Mouse (Mus musculus) embryonic facial prominence, embryonic 10.5 days (tissue): Measurements from ENCODE around the gene Cad. TPM values are rescaled to one million over a fixed set of nuclear protein-coding genes. Genes with fewer than 3 reads are reported as not detected.
A peak's percentile ranks its signal among the peaks of the same experiment; 100 is the strongest.
"Not testable (repeated sequence)": the region's sequence is repeated elsewhere in the genome, so short reads cannot be mapped to it uniquely, and the experiment has no call there.

Experiments used
- DNase-seq: peaks from one replicate; pipeline ENCODE4 v3.0.0-alpha.2; 2017; ENCODE audit warnings: low spot score
- H3K27ac ChIP-seq: fragments of 300-500 bp; sonication (generic); replicated peaks from 2 replicates; pipeline ENCODE4 v1.5.1; 2016; ENCODE audit warnings: mild to moderate bottlenecking
- H3K27me3 ChIP-seq: fragments of 300-500 bp; sonication (generic); replicated peaks from 2 replicates; pipeline ENCODE4 v1.6.1; 2016; ENCODE audit warnings: low read depth, mild to moderate bottlenecking; ENCODE audit not compliant: poor library complexity, severe bottlenecking
- H3K36me3 ChIP-seq: fragments of 300-500 bp; sonication (generic); replicated peaks from 2 replicates; pipeline ENCODE4 v1.6.1; 2016; ENCODE audit warnings: mild to moderate bottlenecking, moderate library complexity
- H3K4me1 ChIP-seq: fragments of 300-500 bp; sonication (generic); 2 replicates; pipeline ENCODE4 v1.6.1; 2016
- H3K4me3 ChIP-seq: fragments of 300-500 bp; sonication (generic); 2 replicates; pipeline ENCODE4 v1.5.1; 2016; ENCODE audit warnings: mild to moderate bottlenecking, moderate library complexity
- H3K9me3 ChIP-seq: fragments of 300-500 bp; sonication (generic); 2 replicates; pipeline ENCODE4 v1.6.1; 2016; ENCODE audit warnings: mild to moderate bottlenecking
- WGBS: fragments of 180-500 bp; shearing (Covaris S2); methylation state at CpG from one replicate; pipeline ENCODE4 v1.1.7; 2016; 5-methylcytosine and 5-hydroxymethylcytosine counted together
- polyA plus RNA-seq: library from polyadenylated mRNA; unstranded; fragments of >200 nt; fragmentation: Nextera tagmentation; extraction: Ambion mirVana; gene quantifications from 2 replicates; pipeline ENCODE4 v1.2.1, GENCODE M21; 2016

The Cad gene
- polyA plus RNA-seq, 1 experiment from 2014 or later, result 64.6 TPM

GRCm38 (mm10) chr5:31047074-31047473 lies 7.5 kb upstream of the Cad start:
- peaks cover 7% of the 10 kb centered on the region for H3K4me1 ChIP-seq
- no peak for DNase-seq
- no peaks in the 10 kb centered on the region for H3K9me3 ChIP-seq
- H3K4me3 ChIP-seq, result peak overlapping the region; percentile 68
- H3K36me3 ChIP-seq, result peaks cover 10% of the 10 kb centered on the region
- H3K27me3 ChIP-seq, result no peaks in the 10 kb centered on the region
- no peak overlapping the region for H3K27ac ChIP-seq
- 79% methylated on average over 5 of the region's 5 CpGs for WGBS

- peak within 1 kb of the TSS; percentile 92 for H3K27ac ChIP-seq
- H3K4me1 ChIP-seq, result peaks cover 7% of the 10 kb centered on the region
- under 1% methylated on average over 73 of the region's 73 CpGs for WGBS
- DNase-seq, result peak; percentile 98
- H3K27me3 ChIP-seq, result no peaks in the 10 kb centered on the region
- no peaks in the 10 kb centered on the region for H3K9me3 ChIP-seq
- peak within 1 kb of the TSS; percentile 68 for H3K4me3 ChIP-seq
- peaks cover 3% of the 10 kb centered on the region; the same call in 1 of the 2 replicates for H3K36me3 ChIP-seq
Measured at GRCm38 (mm10) chr5:31047848-31048762, 6.5 kb upstream of the Cad start, which contains the start of gene Atraid. Atraid (plus strand) TSS chr5:31048312.

DNA sequence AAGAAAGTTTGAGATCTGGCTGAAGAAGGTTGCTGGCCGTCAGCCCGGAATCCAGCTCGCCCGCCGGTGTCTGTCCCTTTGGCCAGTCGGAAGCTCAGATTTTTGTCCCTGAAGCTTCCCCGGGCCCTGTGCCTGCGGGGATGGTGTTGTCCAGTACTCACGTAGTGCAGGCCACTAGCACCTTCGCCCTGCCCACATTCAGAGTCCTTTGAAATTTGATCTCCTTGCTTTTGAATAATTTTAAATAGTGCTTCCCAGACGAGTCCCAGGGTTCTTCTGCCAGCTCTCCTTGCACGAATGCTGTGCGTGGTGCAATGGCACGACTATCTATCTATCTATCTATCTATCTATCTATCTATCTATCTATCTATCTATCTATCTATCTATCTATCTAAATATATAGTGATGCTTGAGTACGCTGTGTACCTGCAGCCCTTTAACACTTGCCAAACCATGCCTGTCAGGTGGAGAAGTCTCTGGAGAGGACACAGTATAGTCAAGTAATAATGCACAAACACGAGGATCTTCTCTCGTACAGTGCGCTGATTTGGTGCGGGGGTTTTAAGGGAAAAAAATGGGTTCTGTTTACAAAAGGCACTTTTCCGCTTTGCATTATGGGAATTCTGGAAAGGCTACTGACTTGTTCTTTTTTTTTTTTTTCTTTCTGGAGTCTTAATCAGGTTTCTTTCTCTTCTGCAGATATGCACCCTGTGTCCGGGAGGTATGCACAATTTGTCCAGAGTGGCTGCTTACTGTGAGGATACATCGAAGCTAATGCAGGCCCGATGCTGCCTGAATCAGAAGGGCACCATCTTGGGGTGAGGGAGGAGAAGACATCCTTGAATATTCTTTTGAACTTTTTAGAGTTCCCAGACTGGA lies 5.6 kb upstream of the Cad start, which contains the start of gene Slc5a6:
TSS of gene Slc5a6 (minus strand) at position 162 of the 879 bp plus-strand sequence.
- WGBS, result under 1% methylated on average over 23 of the region's 23 CpGs
- Histone ChIP-seq H3K4me1 (peaks cover 10% of the 10 kb centered on the region), H3K27me3 (no peaks in the 10 kb centered on the region), H3K9me3 (no peaks in the 10 kb centered on the region), H3K27ac (peak within 1 kb of the TSS; percentile 92), H3K36me3 (no peaks in the 10 kb centered on the region; the same call in 1 of the 2 replicates), H3K4me3 (peak within 1 kb of the TSS; percentile 68)
- DNase-seq, result peak; percentile 66

DNA sequence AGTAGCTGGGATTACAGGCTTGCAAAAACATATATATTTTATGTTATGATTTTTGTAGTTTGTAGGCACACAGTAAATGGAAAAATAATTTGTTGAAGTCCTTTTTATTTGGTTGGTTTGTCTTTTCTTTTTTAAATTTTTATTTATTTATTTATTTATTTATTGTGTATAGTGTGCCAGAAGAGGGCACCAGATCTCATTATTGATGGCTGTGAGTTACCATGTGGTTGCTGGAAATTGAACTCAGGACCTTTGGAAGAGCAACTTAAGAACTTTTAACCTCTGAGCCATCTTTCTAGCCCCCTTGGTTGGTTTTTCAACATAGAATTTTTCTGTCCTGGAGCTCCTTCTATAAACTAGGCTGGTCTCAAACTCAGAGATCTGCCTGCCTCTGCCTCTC lies 4.2 kb upstream of the Cad start:
- H3K27me3 ChIP-seq, result no peaks in the 10 kb centered on the region
- no peaks in the 10 kb centered on the region; the same call in 1 of the 2 replicates for H3K36me3 ChIP-seq
- no peak for DNase-seq
- peaks cover 22% of the 10 kb centered on the region for H3K4me1 ChIP-seq
- no peaks in the 10 kb centered on the region for H3K9me3 ChIP-seq
- H3K27ac ChIP-seq, result no peak overlapping the region
- no peak overlapping the region for H3K4me3 ChIP-seq

- WGBS, result 57% methylated on average over 4 of the region's 4 CpGs
- H3K27ac ChIP-seq, result peak overlapping the region; percentile 94
- not testable (repeated sequence) for DNase-seq
Measured at GRCm38 (mm10) chr5:31053728-31054127, 852 bp upstream of the Cad start.

GRCm38 (mm10) chr5:31055216-31056140 lies 898 bp downstream of the Cad start:
- Histone ChIP-seq H3K9me3 (no peaks in the 10 kb centered on the region), H3K27ac (peak overlapping the region; percentile 94), H3K27me3 (no peaks in the 10 kb centered on the region), H3K4me1 (peaks cover 29% of the 10 kb centered on the region), H3K4me3 (peak overlapping the region; percentile 76), H3K36me3 (peaks cover 40% of the 10 kb centered on the region)
- 19% methylated on average over 19 of the region's 19 CpGs for WGBS
- peak; percentile 21 for DNase-seq

More at GRCm38 (mm10) chr5:31053728-31054127, 852 bp upstream of the Cad start:
- peak overlapping the region; percentile 76 for H3K4me3 ChIP-seq
- peaks cover 29% of the 10 kb centered on the region for H3K4me1 ChIP-seq
- not testable (repeated sequence) for H3K27me3 ChIP-seq, H3K9me3 ChIP-seq
- H3K36me3 ChIP-seq, result peaks cover 23% of the 10 kb centered on the region

- H3K4me1 ChIP-seq, result no peaks in the 10 kb centered on the region
- H3K27ac ChIP-seq, result no peak overlapping the region
- DNase-seq, result no peak
- no peaks in the 10 kb centered on the region for H3K27me3 ChIP-seq
- 98% methylated on average over 3 of the region's 3 CpGs for WGBS
- no peaks in the 10 kb centered on the region for H3K9me3 ChIP-seq
- peaks cover 100% of the 10 kb centered on the region for H3K36me3 ChIP-seq
- H3K4me3 ChIP-seq, result no peak overlapping the region
Measured at GRCm38 (mm10) chr5:31069810-31070209, 15.2 kb downstream of the Cad start.

- Histone ChIP-seq H3K36me3 (peaks cover 100% of the 10 kb centered on the region), H3K4me1 (no peaks in the 10 kb centered on the region), H3K27me3 (no peaks in the 10 kb centered on the region), H3K4me3 (no peak overlapping the region), H3K27ac (no peak overlapping the region), H3K9me3 (no peaks in the 10 kb centered on the region)
- no peak for DNase-seq
- 92% methylated on average over 2 of the region's 2 CpGs for WGBS
Measured at GRCm38 (mm10) chr5:31071059-31071458, 16.5 kb downstream of the Cad start.

- peaks cover 100% of the 10 kb centered on the region for H3K36me3 ChIP-seq
- 93% methylated on average over 11 of the region's 11 CpGs for WGBS
- H3K9me3 ChIP-seq, result no peaks in the 10 kb centered on the region
- H3K4me1 ChIP-seq, result no peaks in the 10 kb centered on the region
- no peaks in the 10 kb centered on the region for H3K27me3 ChIP-seq
- H3K4me3 ChIP-seq, result no peak overlapping the region
- peak; percentile 5 for DNase-seq
- H3K27ac ChIP-seq, result no peak overlapping the region
Measured at GRCm38 (mm10) chr5:31071821-31072220, 17.2 kb downstream of the Cad start.

DNA sequence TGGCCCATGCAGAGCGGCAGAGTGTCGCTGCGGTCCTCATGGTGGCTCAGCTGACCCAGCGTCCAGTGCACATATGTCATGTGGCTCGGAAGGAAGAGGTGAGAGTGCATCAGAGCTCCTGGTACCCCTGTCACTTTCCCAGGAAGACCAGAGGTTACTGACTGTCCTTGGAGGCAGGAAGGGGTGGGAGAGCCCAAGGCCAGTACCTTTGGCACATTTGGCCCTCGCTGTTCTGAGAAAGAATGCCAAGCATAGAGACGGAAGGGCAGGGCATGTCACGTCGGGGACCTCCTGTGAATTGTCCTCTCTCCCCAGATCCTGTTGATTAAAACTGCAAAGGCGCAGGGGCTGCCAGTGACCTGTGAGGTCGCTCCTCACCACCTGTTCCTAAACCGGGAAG lies 18.6 kb downstream of the Cad start:
- no peak overlapping the region for H3K4me3 ChIP-seq
- no peaks in the 10 kb centered on the region for H3K9me3 ChIP-seq
- H3K4me1 ChIP-seq, result no peaks in the 10 kb centered on the region
- H3K27me3 ChIP-seq, result no peaks in the 10 kb centered on the region
- 91% methylated on average over 12 of the region's 12 CpGs for WGBS
- DNase-seq, result no peak
- H3K36me3 ChIP-seq, result peaks cover 100% of the 10 kb centered on the region
- no peak overlapping the region for H3K27ac ChIP-seq

DNA sequence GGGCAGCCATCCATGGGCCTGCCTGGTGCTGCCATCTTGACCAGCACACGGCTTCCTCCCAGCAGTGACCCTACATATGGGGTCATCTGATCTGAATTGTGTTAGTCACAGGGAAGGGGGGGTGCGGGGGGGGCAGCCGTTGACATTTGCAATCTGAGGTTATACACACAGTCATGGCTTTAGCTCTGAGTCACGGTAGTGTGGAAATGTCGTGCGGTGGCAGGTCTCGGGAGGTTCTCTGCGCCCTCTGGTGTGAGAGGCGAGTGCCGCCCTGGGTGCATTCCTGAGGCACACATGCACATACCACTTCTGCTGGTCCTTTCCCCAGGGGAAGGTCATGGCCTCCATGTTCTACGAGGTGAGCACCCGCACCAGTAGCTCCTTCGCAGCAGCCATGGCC lies 21.8 kb downstream of the Cad start:
- H3K36me3 ChIP-seq, result peaks cover 87% of the 10 kb centered on the region
- no peaks in the 10 kb centered on the region for H3K27me3 ChIP-seq
- no peaks in the 10 kb centered on the region for H3K9me3 ChIP-seq
- WGBS, result 87% methylated on average over 13 of the region's 13 CpGs
- H3K4me1 ChIP-seq, result 0 out of 2 replicates have a peak, but pooled peaks cover 3% of the 10 kb centered on the region
- no peak overlapping the region for H3K27ac ChIP-seq
- DNase-seq, result no peak
- no peak overlapping the region for H3K4me3 ChIP-seq
